Mouse (Mus musculus): ENCODE results near the gene Shc3. TPM values are rescaled to one million over a fixed set of nuclear protein-coding genes. Genes with fewer than 3 reads are reported as not detected.

Gene Shc3
- polyA plus RNA-seq, 1 experiment: 0.25 TPM

GRCm38 (mm10) chr13:51567078-51567395 lies 2.2 kb downstream of the Shc3 start:
- no peaks in the 10 kb centered on the region for H3K36me3 ChIP-seq (ENCODE audit: control insufficient read depth, insufficient read depth, low read length, poor library complexity, severe bottlenecking)
- H3K4me3 ChIP-seq (ENCODE audit: low read depth, low read length): peak overlapping the region; percentile 31
- H3K27ac ChIP-seq (ENCODE audit: insufficient read depth, low read length): no peak overlapping the region
- H3K4me1 ChIP-seq (ENCODE audit: control insufficient read depth, insufficient read depth, low read length): no peaks in the 10 kb centered on the region
- H3K9me3 ChIP-seq (replicated peaks; ENCODE audit: control insufficient read depth, insufficient read depth, low read length, poor library complexity, severe bottlenecking): no peaks in the 10 kb centered on the region
- TF ChIP-seq EP300 (IDR thresholded peaks at IDR 0.05; ENCODE audit: insufficient read depth, low read depth, low read length): no peak
- no peak for TF ChIP-seq CTCF (IDR thresholded peaks at IDR 0.05; ENCODE audit: low read depth, low read length)
- TF ChIP-seq POLR2A (IDR thresholded peaks at IDR 0.05; ENCODE audit: insufficient read depth, low read length): no peak
- peak overlapping the region; percentile 46 for H3K9ac ChIP-seq (ENCODE audit: low read depth, poor library complexity, severe bottlenecking)
- H3K27me3 ChIP-seq (ENCODE audit: control insufficient read depth, insufficient read depth, low read length, poor library complexity, severe bottlenecking): peaks cover 19% of the 10 kb centered on the region

GRCm38 (mm10) chr13:51566371-51567077 lies 2.7 kb downstream of the Shc3 start:
- peaks cover 19% of the 10 kb centered on the region for H3K27me3 ChIP-seq (ENCODE audit: control insufficient read depth, insufficient read depth, low read length, poor library complexity, severe bottlenecking)
- H3K9ac ChIP-seq (ENCODE audit: low read depth, poor library complexity, severe bottlenecking): peak overlapping the region; percentile 46
- no peaks in the 10 kb centered on the region for H3K4me1 ChIP-seq (ENCODE audit: control insufficient read depth, insufficient read depth, low read length)
- H3K9me3 ChIP-seq (replicated peaks; ENCODE audit: control insufficient read depth, insufficient read depth, low read length, poor library complexity, severe bottlenecking): no peaks in the 10 kb centered on the region
- no peak overlapping the region for H3K27ac ChIP-seq (ENCODE audit: insufficient read depth, low read length)
- TF ChIP-seq EP300 (IDR thresholded peaks at IDR 0.05; ENCODE audit: insufficient read depth, low read depth, low read length) (no peak), POLR2A (IDR thresholded peaks at IDR 0.05; ENCODE audit: insufficient read depth, low read length) (no peak), CTCF (IDR thresholded peaks at IDR 0.05; ENCODE audit: low read depth, low read length) (no peak)
- H3K36me3 ChIP-seq (ENCODE audit: control insufficient read depth, insufficient read depth, low read length, poor library complexity, severe bottlenecking): no peaks in the 10 kb centered on the region
- peak overlapping the region; percentile 48 for H3K4me3 ChIP-seq (ENCODE audit: low read depth, low read length)

- Histone ChIP-seq H3K27me3 (ENCODE audit: control insufficient read depth, insufficient read depth, low read length, poor library complexity, severe bottlenecking) (peaks cover 19% of the 10 kb centered on the region), H3K36me3 (ENCODE audit: control insufficient read depth, insufficient read depth, low read length, poor library complexity, severe bottlenecking) (no peaks in the 10 kb centered on the region), H3K4me3 (ENCODE audit: low read depth, low read length) (no peak overlapping the region), H3K27ac (ENCODE audit: insufficient read depth, low read length) (no peak overlapping the region), H3K9me3 (replicated peaks; ENCODE audit: control insufficient read depth, insufficient read depth, low read length, poor library complexity, severe bottlenecking) (no peaks in the 10 kb centered on the region), H3K4me1 (ENCODE audit: control insufficient read depth, insufficient read depth, low read length) (no peaks in the 10 kb centered on the region), H3K9ac (ENCODE audit: low read depth, poor library complexity, severe bottlenecking) (no peak overlapping the region)
- TF ChIP-seq CTCF (IDR thresholded peaks at IDR 0.05; ENCODE audit: low read depth, low read length) (no peak), POLR2A (IDR thresholded peaks at IDR 0.05; ENCODE audit: insufficient read depth, low read length) (no peak), EP300 (IDR thresholded peaks at IDR 0.05; ENCODE audit: insufficient read depth, low read depth, low read length) (no peak)
Observed at GRCm38 (mm10) chr13:51564741-51565140, 4.5 kb downstream of the Shc3 start.

- TF ChIP-seq CTCF (IDR thresholded peaks at IDR 0.05; ENCODE audit: low read depth, low read length) (no peak), POLR2A (IDR thresholded peaks at IDR 0.05; ENCODE audit: insufficient read depth, low read length) (no peak), EP300 (IDR thresholded peaks at IDR 0.05; ENCODE audit: insufficient read depth, low read depth, low read length) (no peak)
- Histone ChIP-seq H3K9me3 (replicated peaks; ENCODE audit: control insufficient read depth, insufficient read depth, low read length, poor library complexity, severe bottlenecking) (no peaks in the 10 kb centered on the region), H3K27ac (ENCODE audit: insufficient read depth, low read length) (no peak overlapping the region), H3K9ac (ENCODE audit: low read depth, poor library complexity, severe bottlenecking) (no peak overlapping the region), H3K36me3 (ENCODE audit: control insufficient read depth, insufficient read depth, low read length, poor library complexity, severe bottlenecking) (no peaks in the 10 kb centered on the region), H3K4me3 (ENCODE audit: low read depth, low read length) (no peak overlapping the region), H3K4me1 (ENCODE audit: control insufficient read depth, insufficient read depth, low read length) (peaks cover 2% of the 10 kb centered on the region), H3K27me3 (ENCODE audit: control insufficient read depth, insufficient read depth, low read length, poor library complexity, severe bottlenecking) (no peaks in the 10 kb centered on the region)
Observed at GRCm38 (mm10) chr13:51553343-51553742, 15.9 kb downstream of the Shc3 start.

GRCm38 (mm10) chr13:51552233-51552632 lies 17.0 kb downstream of the Shc3 start:
- Histone ChIP-seq H3K27ac (ENCODE audit: insufficient read depth, low read length) (no peak overlapping the region), H3K9ac (ENCODE audit: low read depth, poor library complexity, severe bottlenecking) (no peak overlapping the region), H3K4me1 (ENCODE audit: control insufficient read depth, insufficient read depth, low read length) (no peaks in the 10 kb centered on the region), H3K36me3 (ENCODE audit: control insufficient read depth, insufficient read depth, low read length, poor library complexity, severe bottlenecking) (no peaks in the 10 kb centered on the region), H3K4me3 (ENCODE audit: low read depth, low read length) (no peak overlapping the region), H3K9me3 (replicated peaks; ENCODE audit: control insufficient read depth, insufficient read depth, low read length, poor library complexity, severe bottlenecking) (no peaks in the 10 kb centered on the region), H3K27me3 (ENCODE audit: control insufficient read depth, insufficient read depth, low read length, poor library complexity, severe bottlenecking) (no peaks in the 10 kb centered on the region)
- TF ChIP-seq POLR2A (IDR thresholded peaks at IDR 0.05; ENCODE audit: insufficient read depth, low read length) (no peak), CTCF (IDR thresholded peaks at IDR 0.05; ENCODE audit: low read depth, low read length) (no peak), EP300 (IDR thresholded peaks at IDR 0.05; ENCODE audit: insufficient read depth, low read depth, low read length) (no peak)

- TF ChIP-seq POLR2A (IDR thresholded peaks at IDR 0.05; ENCODE audit: insufficient read depth, low read length) (no peak), CTCF (IDR thresholded peaks at IDR 0.05; ENCODE audit: low read depth, low read length) (no peak), EP300 (IDR thresholded peaks at IDR 0.05; ENCODE audit: insufficient read depth, low read depth, low read length) (no peak)
- Histone ChIP-seq H3K4me3 (ENCODE audit: low read depth, low read length) (no peak overlapping the region), H3K4me1 (ENCODE audit: control insufficient read depth, insufficient read depth, low read length) (no peaks in the 10 kb centered on the region), H3K36me3 (ENCODE audit: control insufficient read depth, insufficient read depth, low read length, poor library complexity, severe bottlenecking) (no peaks in the 10 kb centered on the region), H3K9me3 (replicated peaks; ENCODE audit: control insufficient read depth, insufficient read depth, low read length, poor library complexity, severe bottlenecking) (no peaks in the 10 kb centered on the region), H3K27me3 (ENCODE audit: control insufficient read depth, insufficient read depth, low read length, poor library complexity, severe bottlenecking) (no peaks in the 10 kb centered on the region), H3K27ac (ENCODE audit: insufficient read depth, low read length) (no peak overlapping the region), H3K9ac (ENCODE audit: low read depth, poor library complexity, severe bottlenecking) (no peak overlapping the region)
Observed at GRCm38 (mm10) chr13:51551824-51552223, 17.4 kb downstream of the Shc3 start.

Data from ES-Bruce4 (cell line).